Mouse (Mus musculus): Measurements from ENCODE around the gene Tmx4.
"Not testable (repeated sequence)": the region's sequence is repeated elsewhere in the genome, so short reads cannot be mapped to it uniquely, and the experiment has no call there.

The Tmx4 gene

GRCm38 (mm10) chr2:134643514-134644300 is at the start of gene Tmx4:
Tmx4 (minus strand) TSS chr2:134644145.
- in situ Hi-C loops (cut with MboI; ENCODE audit: low sequenced_read_pairs), result no loop called here

DNA sequence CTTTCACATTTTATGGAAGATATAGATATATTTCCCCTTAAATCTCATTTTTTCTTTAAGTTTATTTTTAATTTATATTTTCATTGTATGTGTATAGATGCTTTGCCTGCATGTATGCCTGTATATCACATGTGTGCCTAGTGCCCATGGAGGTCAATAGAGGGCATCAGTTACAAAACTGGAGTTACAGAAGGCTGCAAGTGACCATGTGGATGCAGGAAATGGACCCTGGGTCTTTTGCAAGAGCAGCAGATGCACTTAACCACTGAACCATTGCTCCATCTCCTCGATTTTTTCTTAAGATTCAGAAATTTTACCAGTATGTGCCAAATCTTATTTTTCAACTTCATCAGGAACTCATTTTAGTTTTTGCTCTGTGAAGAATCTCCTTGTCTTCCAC is 48.2 kb upstream of the Tmx4 start:
- in situ Hi-C loops (cut with MboI; ENCODE audit: low sequenced_read_pairs), result no loop called here

GRCm38 (mm10) chr2:134691055-134691454 is 47.1 kb upstream of the Tmx4 start:
- in situ Hi-C loops (cut with MboI; ENCODE audit: low sequenced_read_pairs), result no loop called here

GRCm38 (mm10) chr2:134682326-134682725 is 38.4 kb upstream of the Tmx4 start:
- in situ Hi-C loops (cut with MboI; ENCODE audit: low sequenced_read_pairs), result no loop called here

GRCm38 (mm10) chr2:134681271-134681961 is 37.5 kb upstream of the Tmx4 start:
- in situ Hi-C loops (cut with MboI; ENCODE audit: low sequenced_read_pairs), result no loop called here

GRCm38 (mm10) chr2:134679567-134679966 is 35.6 kb upstream of the Tmx4 start:
- in situ Hi-C loops (cut with MboI; ENCODE audit: low sequenced_read_pairs), result loop anchor here (10.0 kb wide), 1 partner anchor 125 kb away; the partner anchor contains the start of gene Hao1

DNA sequence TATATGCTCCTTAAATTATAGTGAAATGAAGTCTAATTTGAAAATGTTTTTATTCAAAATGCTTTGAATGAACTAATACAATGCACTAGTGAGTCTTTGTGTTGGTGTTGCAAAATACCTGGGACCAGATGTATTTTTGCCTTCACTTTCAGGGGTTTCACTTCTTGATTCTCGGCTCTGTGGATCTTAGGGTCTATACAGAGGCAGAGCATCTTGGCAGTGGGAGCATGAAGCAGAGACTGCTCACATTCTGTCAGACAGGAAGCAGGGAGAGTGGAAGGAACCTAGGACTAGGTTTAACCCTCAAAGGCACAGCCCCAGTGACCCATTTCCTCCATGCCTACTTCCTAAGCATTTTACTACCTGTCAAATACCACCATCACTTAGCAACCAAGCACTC is 31.5 kb upstream of the Tmx4 start:
- in situ Hi-C loops (cut with MboI; ENCODE audit: low sequenced_read_pairs), result loop anchor here (10.0 kb wide), 1 partner anchor 121 kb away; the partner anchor contains the start of gene Hao1

GRCm38 (mm10) chr2:134673604-134674003 is 29.7 kb upstream of the Tmx4 start:
- in situ Hi-C loops (cut with MboI; ENCODE audit: low sequenced_read_pairs), result loop anchor here (10.0 kb wide), 1 partner anchor 119 kb away; the partner anchor contains the start of gene Hao1

DNA sequence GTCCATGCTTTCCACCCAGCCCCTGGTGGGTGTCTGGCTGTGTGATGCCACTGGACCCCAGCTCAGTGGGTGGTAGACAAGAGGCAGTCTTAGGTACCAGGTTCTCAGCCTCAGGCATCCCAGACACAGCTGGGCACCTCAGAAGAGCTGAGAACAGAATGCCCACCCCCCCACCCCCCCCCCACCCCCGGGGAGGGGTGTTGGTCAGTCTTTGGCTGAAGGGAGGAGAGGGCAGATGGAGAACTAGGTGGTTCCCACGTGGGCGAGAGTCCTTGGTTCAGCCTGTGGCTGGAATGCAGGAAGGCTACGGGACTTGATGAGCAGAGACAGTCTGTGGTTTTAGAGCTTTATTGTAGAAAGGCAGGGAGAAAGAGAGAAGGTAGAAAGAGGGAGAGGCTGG is 12.5 kb upstream of the Tmx4 start:
- in situ Hi-C loops (cut with MboI; ENCODE audit: low sequenced_read_pairs), result no loop called here

DNA sequence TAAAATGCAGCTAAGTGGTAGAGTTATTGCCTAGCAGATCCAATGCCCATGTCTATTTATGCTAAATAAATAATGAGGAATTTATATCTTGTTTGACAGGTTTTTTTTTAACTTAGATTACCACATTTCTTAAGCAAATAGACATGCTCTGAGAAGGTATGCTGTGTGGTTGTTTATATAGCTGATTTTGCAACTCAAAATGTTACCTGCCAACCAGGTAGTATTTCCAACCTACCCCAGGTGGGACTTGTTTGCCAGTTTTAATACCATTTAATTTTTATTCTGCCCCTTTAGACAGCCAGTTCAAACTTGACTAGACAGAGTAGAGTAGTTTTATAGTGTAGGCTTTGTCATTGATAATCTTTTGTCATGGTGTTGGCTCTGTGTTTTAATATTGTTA is 10.7 kb upstream of the Tmx4 start:
- in situ Hi-C loops (cut with MboI; ENCODE audit: low sequenced_read_pairs), result no loop called here

- in situ Hi-C loops (cut with MboI; ENCODE audit: low sequenced_read_pairs), result no loop called here
Observed at GRCm38 (mm10) chr2:134652759-134653158, 8.8 kb upstream of the Tmx4 start.

DNA sequence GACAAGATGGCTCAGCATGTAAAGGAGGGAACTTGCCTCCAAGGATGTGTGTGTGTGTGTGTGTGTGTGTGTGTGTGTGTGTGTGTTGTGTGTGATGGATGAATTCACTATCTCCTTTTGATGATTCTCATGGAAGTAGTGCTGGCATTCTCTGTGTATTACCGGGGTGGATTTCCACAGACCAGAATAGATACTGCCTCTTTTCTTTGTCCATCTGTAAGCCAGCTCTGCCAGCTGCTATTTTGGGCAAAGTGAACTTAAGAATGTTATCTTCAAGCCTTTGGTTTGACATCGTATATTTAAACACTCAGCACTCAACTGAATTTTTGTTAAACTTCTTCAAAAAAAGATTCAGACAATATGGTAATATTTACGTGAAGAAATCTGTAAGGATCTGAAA is 5.1 kb upstream of the Tmx4 start:
- in situ Hi-C loops (cut with MboI; ENCODE audit: low sequenced_read_pairs), result no loop called here

- in situ Hi-C loops (cut with MboI; ENCODE audit: low sequenced_read_pairs), result no loop called here
Observed at GRCm38 (mm10) chr2:134645752-134646151, 1.8 kb upstream of the Tmx4 start.

- in situ Hi-C loops (cut with MboI; ENCODE audit: low sequenced_read_pairs), result no loop called here
Observed at GRCm38 (mm10) chr2:134645166-134645565, 1.2 kb upstream of the Tmx4 start.

DNA sequence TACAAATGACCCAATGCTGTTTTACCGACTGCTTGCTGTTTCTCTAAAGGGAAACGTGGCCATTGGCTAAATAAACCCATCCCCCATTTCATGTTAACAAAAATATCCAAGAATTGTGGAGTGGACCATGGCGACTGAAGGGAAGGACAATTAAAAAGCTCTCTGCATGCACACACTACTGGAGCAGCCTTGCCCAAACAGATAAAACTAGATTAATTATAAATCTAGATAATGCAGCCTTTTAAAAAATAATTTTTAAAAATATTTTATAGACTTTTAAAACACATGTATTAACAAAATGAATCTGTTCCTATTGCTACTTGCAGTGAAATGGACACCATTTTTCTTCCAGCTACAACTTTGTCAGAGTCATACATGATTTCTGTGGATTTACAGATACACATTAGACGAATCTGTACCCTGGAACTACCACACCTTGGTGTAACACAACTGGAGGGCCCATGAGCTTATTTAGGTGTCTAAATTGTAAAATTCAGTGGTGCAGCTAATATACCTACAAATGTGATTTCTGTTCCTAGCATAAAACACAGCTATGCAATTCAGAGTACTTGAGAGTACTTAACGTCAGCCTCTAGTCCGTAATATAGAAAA is 462 bp upstream of the Tmx4 start:
- in situ Hi-C loops (cut with MboI; ENCODE audit: low sequenced_read_pairs), result no loop called here

DNA sequence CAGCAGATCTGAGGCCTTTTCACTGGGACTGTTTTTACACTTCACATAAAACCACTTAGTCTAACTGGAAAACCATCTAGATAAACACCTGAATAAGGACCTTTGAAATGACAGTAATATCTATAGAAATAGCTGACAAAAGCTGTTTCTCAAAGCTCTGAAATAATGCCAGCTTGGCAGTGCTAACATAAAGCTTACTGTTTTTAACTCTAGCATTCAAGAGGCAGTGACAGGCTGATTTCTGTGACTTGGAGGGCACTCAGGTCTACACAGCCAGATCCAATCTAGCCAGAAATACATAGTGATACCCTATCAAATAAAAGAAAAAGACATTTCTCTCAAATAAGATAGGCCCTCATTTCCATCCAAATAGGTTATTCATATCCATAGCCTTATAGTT is 1.6 kb downstream of the Tmx4 start:
- in situ Hi-C loops (cut with MboI; ENCODE audit: low sequenced_read_pairs), result no loop called here

GRCm38 (mm10) chr2:134641372-134641771 is 2.6 kb downstream of the Tmx4 start:
- in situ Hi-C loops (cut with MboI; ENCODE audit: low sequenced_read_pairs), result no loop called here

DNA sequence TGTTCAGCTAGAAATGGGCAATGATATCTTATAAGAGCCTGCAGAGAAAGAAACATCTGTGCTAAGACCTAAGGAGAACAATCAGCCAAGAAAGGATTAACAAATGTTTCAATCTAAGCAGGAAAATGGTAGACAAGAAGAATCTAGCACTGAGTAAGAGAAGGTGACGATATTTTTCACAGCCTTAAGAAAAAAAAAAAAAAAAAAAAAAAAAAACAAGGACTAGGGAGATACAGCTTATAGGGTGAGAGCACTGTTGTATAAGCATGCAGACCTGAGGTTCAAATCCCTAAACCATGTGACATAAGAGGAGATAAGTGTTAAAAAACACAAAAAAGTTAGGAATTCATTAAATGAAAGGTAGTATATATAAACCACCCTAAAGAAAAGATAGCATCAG is 3.5 kb downstream of the Tmx4 start:
- in situ Hi-C loops (cut with MboI; ENCODE audit: low sequenced_read_pairs), result no loop called here

DNA sequence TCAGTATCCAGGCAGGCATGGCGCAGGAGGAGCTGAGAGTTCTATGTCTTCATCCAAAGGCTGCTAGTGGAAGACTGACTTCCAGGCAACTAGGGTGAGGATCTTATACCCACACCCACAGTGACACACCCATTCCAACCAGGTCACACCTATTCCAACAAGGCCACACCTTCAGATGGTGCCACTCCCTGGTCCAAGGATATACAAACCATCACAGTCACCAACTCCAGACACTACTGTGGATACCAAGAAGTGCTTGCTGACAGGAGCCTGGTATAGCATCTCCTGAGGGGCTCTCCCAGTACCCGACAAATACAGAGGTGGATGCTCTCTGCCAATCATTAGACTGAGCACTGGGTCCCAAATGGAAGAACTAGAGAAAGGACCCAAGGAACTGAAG is 15.4 kb downstream of the Tmx4 start:
- in situ Hi-C loops (cut with MboI; ENCODE audit: low sequenced_read_pairs), result not testable (repeated sequence)

DNA sequence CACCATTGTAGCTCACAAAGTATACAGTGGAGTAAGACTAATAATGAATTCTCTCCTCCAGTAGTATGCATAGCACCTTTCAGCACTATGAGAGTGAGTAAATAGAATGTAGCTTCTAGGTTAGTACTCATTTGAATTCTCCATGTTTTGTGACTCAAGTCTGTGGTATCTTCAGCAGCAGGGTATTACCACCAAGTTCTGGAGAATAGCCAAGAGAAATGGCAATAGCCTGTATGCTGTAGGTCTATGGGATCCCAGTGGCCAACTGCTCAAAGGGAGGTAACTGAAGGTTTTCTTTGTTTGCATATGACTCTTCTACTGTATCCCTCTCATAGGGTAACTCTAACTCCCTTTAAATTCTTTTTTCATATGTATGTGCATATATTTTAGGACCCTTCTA is 39.0 kb downstream of the Tmx4 start:
- in situ Hi-C loops (cut with MboI; ENCODE audit: low sequenced_read_pairs), result no loop called here

DNA sequence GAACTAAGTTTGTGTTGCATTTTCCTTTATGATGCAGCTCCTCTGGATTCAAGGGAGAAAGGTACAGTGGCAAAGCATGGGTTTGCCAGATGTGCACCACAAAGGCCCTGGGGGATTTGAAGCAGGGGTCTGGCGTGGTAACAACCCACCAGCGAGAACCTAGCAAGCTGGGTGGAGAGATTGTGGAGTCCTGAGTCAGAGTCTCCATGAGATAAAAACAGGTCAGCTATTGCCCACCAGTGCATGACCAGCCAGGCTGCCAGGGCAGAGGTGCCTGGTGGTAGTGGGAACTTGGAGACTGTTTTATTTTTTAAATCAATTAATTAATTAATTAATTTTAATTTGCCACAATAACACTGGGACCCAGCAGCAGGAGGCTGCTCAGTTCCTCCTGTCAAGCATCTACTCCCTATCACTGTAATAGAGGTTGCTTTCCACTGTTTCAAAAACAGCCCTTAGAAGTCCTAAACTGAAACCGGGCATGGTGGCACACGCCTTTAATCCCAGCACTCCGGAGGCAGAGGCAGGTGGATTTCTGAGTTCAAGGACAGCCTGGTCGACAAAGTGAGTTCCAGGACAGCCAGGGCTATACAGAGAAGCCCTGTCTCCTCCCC is 52.8 kb downstream of the Tmx4 start:
- in situ Hi-C loops (cut with MboI; ENCODE audit: low sequenced_read_pairs), result no loop called here
